Mouse (Mus musculus) retina, postnatal 7 days (tissue): Measurements from ENCODE around the gene Ripply3.
"Not testable (repeated sequence)": the region's sequence is repeated elsewhere in the genome, so short reads cannot be mapped to it uniquely, and the experiment has no call there.

Experiments used
- DNase-seq: peaks from one replicate; pipeline ENCODE4 v3.0.0-alpha.2; 2012; ENCODE audit warnings: low read depth, low spot score

Gene Ripply3

GRCm38 (mm10) chr16:94314626-94315025, 13.6 kb upstream of the Ripply3 start:
- no peak for DNase-seq

DNA sequence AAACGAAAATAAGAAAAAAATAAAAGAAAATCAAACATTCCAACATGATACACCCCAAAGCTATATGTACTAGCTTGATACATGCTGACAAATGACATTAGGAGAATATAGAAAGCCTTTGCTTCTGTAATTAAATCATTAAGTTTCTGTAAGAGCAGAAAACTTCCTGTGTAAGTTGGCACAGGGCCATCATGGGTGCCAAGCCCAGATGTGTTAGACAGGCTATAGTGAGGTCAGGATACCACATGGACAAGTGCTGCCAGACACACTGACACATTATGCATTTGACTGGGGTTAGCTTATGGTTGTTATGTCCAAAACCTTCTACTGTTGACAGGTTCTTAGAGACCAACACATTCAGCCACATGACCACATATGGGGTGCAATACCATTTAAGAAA, 13.0 kb upstream of the Ripply3 start:
- no peak for DNase-seq

- DNase-seq, result no peak
Observed at GRCm38 (mm10) chr16:94317752-94318151, 10.5 kb upstream of the Ripply3 start.

DNA sequence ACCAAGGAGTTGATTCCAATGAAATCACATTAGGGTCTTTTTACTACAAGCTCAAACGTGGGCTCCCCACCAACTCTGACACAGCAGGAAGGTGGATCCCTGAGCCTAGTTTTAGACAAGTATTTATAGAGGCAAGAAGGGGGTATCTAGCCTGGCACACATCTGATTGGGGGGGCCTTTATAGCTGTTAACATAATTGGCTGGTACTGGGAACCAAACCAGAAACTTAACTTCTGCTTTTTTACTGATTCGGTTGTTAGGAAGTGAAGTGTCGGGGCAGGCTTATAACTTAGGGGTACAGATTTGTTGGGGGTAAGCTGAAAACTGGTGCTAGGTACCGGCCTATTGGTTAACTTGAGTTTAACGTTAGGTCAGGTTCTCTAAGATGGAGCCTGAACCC, 8.0 kb upstream of the Ripply3 start:
- DNase-seq, result no peak

GRCm38 (mm10) chr16:94323681-94324080, 4.5 kb upstream of the Ripply3 start:
- DNase-seq, result no peak

GRCm38 (mm10) chr16:94326008-94326407, 2.2 kb upstream of the Ripply3 start:
- no peak for DNase-seq

DNA sequence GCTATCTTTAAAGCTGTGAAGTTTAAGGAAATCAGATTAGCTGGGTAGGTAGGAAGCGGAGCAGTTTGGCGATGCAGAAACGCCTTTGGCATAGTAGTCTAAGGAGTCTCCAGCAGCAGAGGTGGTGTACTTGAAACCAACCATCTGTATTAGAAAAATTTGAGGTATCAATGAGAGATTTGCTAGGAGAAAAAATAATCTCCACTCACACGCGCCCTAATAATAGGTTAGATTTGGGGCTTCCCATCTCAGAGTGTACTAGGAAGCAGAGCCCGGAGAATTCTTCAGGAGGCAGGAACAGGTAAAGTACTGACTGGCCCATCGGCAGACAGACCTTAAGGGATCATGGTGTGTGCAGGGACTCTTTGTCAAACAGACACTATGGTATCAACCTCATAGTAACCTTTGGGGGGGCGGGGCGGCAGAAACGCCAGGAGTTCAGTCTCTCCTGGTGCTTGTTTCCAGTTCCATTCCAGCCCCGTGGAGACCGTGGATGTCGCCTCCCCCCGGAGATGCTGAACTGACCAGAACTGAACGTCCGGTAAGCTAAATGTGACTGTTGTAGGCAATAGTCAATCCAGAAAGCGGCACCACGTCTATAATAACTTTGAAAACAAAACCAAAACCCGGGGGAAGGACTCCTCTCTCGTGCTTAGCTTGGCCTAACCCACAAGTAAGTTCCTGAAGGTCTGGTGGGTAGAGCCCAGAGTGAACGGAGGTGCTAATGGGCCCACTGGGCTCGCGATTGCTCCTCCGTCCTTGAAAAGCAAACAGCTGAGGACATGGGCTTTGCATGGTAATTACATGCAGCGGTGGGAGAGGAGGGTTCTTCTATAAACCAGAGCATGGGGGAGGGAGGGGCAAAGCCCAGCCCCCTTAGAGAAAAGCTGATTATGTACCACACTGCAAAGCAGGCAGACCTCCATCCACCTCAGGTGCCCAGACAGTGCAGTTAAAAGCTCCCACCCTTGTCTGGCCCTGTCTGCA, 954 bp downstream of the Ripply3 start:
- DNase-seq, result no peak

- DNase-seq, result no peak
Observed at GRCm38 (mm10) chr16:94330429-94330828, 2.2 kb downstream of the Ripply3 start.

GRCm38 (mm10) chr16:94331233-94331885, 3.1 kb downstream of the Ripply3 start:
- DNase-seq, result no peak

DNA sequence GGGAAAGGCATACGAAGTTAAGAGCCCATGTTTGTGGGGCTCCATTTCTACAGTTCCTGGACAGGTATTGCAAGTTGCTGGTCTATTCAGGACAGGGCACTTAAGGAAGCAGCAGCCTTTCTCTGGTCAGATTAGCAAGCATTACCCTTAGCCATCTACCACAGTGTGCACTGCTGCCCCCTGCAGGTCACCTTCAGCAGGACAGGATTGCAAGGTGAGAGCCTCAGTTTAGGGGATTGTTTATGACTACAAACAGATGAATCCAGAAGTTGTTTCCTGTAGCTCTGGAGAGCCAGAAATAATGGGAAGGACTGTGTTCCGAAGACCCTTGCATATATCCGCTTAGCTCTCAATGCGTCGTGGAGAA, 3.6 kb downstream of the Ripply3 start:
- DNase-seq, result no peak

- no peak for DNase-seq
Observed at GRCm38 (mm10) chr16:94335656-94336055, 7.4 kb downstream of the Ripply3 start.

DNA sequence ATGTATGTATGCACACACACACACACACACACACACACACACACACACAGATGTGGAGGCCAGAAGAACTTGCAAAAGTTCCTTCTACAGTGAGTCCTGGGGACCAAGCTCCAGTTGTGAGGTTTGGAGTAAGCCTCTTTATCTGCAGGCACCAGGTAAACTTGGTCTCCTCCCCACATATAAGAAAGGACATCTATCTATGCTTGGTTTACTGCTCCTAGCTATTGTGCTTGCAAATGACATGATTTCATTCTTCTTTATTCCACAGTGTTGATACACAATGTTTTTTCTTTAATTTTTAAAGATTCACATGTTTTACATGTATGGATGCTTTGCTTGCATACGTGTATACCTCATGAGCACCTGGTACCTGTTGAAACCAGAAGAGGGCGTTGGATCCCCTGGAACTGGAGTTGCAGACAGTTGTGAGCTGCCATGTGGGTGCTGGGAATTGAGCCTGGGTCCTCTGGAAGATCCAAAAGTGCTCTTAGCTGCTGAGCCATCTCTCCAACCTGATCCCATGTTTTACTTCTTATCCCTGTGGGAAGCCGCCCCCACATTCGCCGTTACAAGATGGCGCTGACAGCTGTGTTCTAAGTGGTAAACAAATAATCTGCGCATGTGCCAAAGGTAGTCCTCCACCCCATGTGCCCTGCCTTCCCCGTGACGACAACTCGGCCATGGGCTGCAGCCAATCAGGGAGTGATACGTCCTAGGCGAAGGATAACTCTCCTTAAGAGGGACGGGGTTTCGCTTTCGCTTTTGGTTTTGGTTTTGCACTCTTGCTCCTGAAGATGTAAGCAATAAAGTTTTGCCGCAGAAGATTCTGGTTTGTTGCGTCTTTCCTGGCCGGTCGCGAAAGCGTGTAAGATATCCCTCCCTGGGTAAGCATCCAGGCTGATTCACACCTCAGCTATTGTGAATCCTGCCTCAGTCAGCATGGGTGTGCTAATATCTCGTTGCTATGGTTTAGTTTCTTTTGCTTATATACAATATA, 11.2 kb downstream of the Ripply3 start:
- DNase-seq, result not testable (repeated sequence)

- no peak for DNase-seq
Observed at GRCm38 (mm10) chr16:94345733-94346132, 17.5 kb downstream of the Ripply3 start.

GRCm38 (mm10) chr16:94347080-94347731, 19.0 kb downstream of the Ripply3 start:
- DNase-seq, result no peak

- no peak for DNase-seq
Observed at GRCm38 (mm10) chr16:94348779-94349178, 20.6 kb downstream of the Ripply3 start.

GRCm38 (mm10) chr16:94349588-94350286, 21.5 kb downstream of the Ripply3 start:
- no peak for DNase-seq

DNA sequence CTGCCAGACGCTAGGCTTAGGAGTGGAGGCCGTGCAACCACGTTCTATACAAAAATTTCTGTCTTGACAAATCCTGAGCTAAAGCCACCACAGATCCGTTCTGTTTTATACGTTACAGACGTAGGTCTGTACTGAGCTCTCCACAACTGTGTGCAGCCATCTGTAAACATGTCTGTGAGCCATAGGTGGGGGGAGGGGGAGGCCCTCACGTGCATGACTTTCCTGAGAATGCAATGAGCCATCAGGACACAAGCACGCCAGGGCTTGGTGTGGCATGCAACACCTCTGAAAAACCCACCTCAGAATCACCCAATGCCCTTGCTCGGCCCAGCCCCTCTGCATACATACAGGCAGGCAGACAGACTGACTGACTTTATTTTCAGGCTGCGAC, 22.1 kb downstream of the Ripply3 start:
- no peak for DNase-seq

DNA sequence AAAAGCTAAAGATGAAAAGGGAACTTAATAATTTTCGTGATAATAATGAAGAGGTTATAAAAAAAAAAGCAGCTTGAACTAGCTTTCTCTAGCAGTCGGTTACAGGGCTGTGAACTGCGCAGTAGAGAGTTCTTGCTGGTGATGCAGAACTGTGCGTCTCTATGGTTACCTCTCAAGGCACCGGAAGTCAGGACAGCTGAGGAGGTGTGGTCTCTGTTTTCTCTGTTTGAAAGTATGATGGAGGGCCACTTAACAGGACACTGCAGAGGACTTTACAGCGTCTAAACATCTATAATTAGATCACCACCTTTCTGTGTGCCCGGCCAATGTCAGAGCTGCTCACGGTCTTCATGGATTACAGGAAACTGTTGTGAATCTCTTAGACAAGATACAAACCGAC, 26.2 kb downstream of the Ripply3 start:
- DNase-seq, result no peak

DNA sequence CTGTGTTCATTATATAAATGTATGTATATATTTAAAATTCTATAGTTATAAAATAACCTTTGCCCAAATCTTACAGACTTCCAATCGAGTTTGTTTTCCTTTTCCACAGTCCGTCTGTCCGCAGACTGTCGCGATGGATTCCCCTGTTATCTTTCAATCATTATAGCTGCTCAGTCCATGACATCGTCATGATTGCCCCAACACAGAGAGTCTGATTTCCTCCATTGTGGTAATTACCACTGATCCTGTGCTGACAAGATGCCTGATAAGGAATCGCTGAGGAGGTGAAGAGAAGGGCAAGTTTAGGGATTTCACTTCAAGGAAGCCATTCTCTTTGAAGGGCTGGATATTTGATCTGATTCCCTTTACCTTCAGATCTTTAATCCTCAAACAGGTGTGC, 27.8 kb downstream of the Ripply3 start:
- DNase-seq, result no peak

- DNase-seq, result no peak
Observed at GRCm38 (mm10) chr16:94356776-94357494, 28.7 kb downstream of the Ripply3 start.
